Mouse (Mus musculus): ENCODE measurements around the gene Treml2. TPM values are rescaled to one million over a fixed set of nuclear protein-coding genes. Genes with fewer than 3 reads are reported as not detected.
"Not testable (repeated sequence)": the region's sequence is repeated elsewhere in the genome, so short reads cannot be mapped to it uniquely, and the experiment has no call there.

Treml2 gene
- polyA plus RNA-seq, 1 experiment from 2014 or later = 0.24 TPM

GRCm38 (mm10) chr17:48332524-48332923, 33.2 kb downstream of the Treml2 start:
- no peak for ATAC-seq
- Histone ChIP-seq H3K27ac (no peak overlapping the region), H3K9ac (no peak overlapping the region), H3K4me3 (replicated peaks) (no peak overlapping the region), H3K4me1 (replicated peaks) (no peaks in the 10 kb centered on the region), H3K4me2 (replicated peaks) (no peak overlapping the region), H3K36me3 (no peaks in the 10 kb centered on the region), H3K9me3 (no peaks in the 10 kb centered on the region), H3K27me3 (replicated peaks) (no peaks in the 10 kb centered on the region)
- WGBS = 87% methylated on average over 2 of the region's 2 CpGs

DNA sequence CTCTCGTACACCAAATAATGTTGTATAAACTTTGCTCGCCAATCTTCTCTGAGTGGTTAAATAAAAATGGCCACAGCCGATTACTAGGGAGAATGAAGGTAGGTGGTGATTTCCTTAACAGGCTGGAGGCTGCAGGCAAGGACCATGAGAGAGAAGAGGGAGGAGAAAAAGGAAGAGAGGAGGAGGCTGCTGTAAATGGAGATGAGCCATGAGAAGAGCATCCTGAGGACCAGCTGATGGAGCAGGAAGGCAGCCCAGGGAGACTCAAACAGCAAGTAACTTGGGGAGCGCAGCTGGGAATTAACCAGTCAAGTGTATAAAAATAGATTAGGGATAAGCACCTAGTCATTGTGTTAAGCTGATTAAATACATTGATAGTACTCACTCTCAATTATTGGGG, 34.9 kb downstream of the Treml2 start:
- 91% methylated on average over 4 of the region's 4 CpGs for WGBS
- no peak for ATAC-seq
- no peaks in the 10 kb centered on the region for H3K4me1 ChIP-seq (replicated peaks)
- H3K9ac ChIP-seq = no peak overlapping the region
- H3K4me3 ChIP-seq (replicated peaks) = no peak overlapping the region
- no peaks in the 10 kb centered on the region for H3K36me3 ChIP-seq
- no peaks in the 10 kb centered on the region for H3K27me3 ChIP-seq (replicated peaks)
- no peaks in the 10 kb centered on the region for H3K9me3 ChIP-seq
- H3K4me2 ChIP-seq (replicated peaks) = no peak overlapping the region
- no peak overlapping the region for H3K27ac ChIP-seq

GRCm38 (mm10) chr17:48336857-48337256, 37.6 kb downstream of the Treml2 start:
- WGBS = 7% methylated on average over 6 of the region's 6 CpGs
- Histone ChIP-seq H3K4me2 (replicated peaks) (no peak overlapping the region), H3K27me3 (replicated peaks) (no peaks in the 10 kb centered on the region), H3K27ac (no peak overlapping the region), H3K9me3 (no peaks in the 10 kb centered on the region), H3K36me3 (no peaks in the 10 kb centered on the region), H3K4me1 (replicated peaks) (no peaks in the 10 kb centered on the region), H3K9ac (no peak overlapping the region), H3K4me3 (replicated peaks) (no peak overlapping the region)
- ATAC-seq = peak; percentile 68

DNA sequence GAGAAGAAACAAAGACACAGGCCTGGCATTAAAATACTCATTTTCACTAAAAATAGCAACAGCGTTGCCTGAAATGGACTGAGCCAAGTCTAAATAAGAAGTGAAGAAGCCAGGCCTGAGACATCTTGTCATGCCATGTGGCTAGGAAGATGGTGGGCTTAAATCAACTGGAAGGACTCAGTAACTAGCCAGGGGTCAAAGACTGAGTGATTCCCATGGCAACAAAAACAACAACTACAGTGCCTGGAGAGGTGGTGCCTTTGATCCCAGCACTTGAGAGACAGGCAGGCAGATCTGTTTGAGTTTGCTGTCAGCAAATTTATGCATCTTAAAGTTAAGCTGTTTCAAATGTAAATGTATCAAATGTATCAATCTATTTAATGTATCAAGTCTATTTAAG, 41.0 kb downstream of the Treml2 start:
- no peaks in the 10 kb centered on the region for H3K36me3 ChIP-seq
- H3K4me1 ChIP-seq (replicated peaks) = no peaks in the 10 kb centered on the region
- H3K27ac ChIP-seq = no peak overlapping the region
- no peak overlapping the region for H3K9ac ChIP-seq
- H3K4me3 ChIP-seq (replicated peaks) = no peak overlapping the region
- H3K9me3 ChIP-seq = no peaks in the 10 kb centered on the region
- ATAC-seq = no peak
- WGBS = 65% methylated on average over 1 of the region's 1 CpGs
- no peaks in the 10 kb centered on the region for H3K27me3 ChIP-seq (replicated peaks)
- no peak overlapping the region for H3K4me2 ChIP-seq (replicated peaks)

GRCm38 (mm10) chr17:48341947-48342346, 42.6 kb downstream of the Treml2 start:
- no peak overlapping the region for H3K9ac ChIP-seq
- WGBS = 37% methylated on average over 3 of the region's 3 CpGs
- no peaks in the 10 kb centered on the region for H3K36me3 ChIP-seq
- H3K4me2 ChIP-seq (replicated peaks) = no peak overlapping the region
- no peak overlapping the region for H3K27ac ChIP-seq
- no peaks in the 10 kb centered on the region for H3K4me1 ChIP-seq (replicated peaks)
- no peaks in the 10 kb centered on the region for H3K27me3 ChIP-seq (replicated peaks)
- H3K4me3 ChIP-seq (replicated peaks) = no peak overlapping the region
- H3K9me3 ChIP-seq = no peaks in the 10 kb centered on the region
- no peak for ATAC-seq

DNA sequence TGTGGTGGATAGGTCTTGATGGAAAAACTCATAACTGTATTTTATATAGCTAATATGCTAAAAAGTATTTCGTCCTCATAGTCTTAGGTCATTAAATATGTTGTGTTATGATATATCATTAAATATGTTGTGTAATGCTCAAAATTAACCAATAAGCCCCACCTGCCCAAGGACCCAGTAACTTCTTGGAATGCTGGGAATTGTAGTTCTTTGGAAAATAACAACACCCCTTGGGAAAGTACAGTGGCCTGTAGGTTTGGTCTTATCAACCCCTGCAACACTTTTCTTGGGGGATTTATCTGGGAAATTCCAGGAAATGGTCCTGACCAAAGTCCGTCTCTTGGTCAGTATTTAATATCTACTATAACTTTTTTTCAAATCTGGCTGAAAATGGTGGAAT, 43.8 kb downstream of the Treml2 start:
- no peak overlapping the region for H3K4me2 ChIP-seq (replicated peaks)
- H3K9me3 ChIP-seq = no peaks in the 10 kb centered on the region

DNA sequence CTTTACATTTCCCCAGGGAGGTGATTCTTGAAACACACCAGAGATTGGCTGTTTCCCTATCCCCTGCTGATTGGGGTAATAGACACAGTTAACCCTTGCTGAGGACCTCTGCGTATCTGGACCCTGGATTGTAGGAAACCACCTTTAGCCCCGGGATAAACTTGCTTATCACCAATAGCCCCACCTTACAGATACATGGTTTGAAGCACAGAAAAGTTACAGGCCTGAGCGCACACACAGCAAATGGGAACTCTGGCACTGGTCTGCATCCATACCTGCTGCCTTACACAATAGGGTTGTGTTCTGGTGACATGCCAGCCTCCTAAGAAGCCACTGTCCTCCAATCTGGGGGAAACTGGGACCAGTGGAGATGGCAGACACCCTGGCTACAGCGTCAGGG, 46.5 kb downstream of the Treml2 start:
- Histone ChIP-seq H3K9ac (no peak overlapping the region), H3K4me3 (replicated peaks) (no peak overlapping the region), H3K27ac (0 out of 2 replicates have a peak overlapping the region, but pooled peaks have one; percentile 9), H3K27me3 (replicated peaks) (no peaks in the 10 kb centered on the region), H3K36me3 (no peaks in the 10 kb centered on the region), H3K9me3 (no peaks in the 10 kb centered on the region), H3K4me1 (replicated peaks) (no peaks in the 10 kb centered on the region), H3K4me2 (replicated peaks) (no peak overlapping the region; the same call in 1 of the 2 replicates)
- ATAC-seq = peak; percentile 71
- 65% methylated on average over 4 of the region's 4 CpGs for WGBS

More for the DNA sequence above, 43.8 kb downstream of the Treml2 start:
- Histone ChIP-seq H3K27me3 (replicated peaks) (no peaks in the 10 kb centered on the region), H3K27ac (no peak overlapping the region), H3K4me3 (replicated peaks) (no peak overlapping the region), H3K9ac (no peak overlapping the region), H3K4me1 (replicated peaks) (no peaks in the 10 kb centered on the region), H3K36me3 (no peaks in the 10 kb centered on the region)
- no peak for ATAC-seq
- WGBS = 77% methylated on average over 2 of the region's 2 CpGs

GRCm38 (mm10) chr17:48346231-48346630, 46.9 kb downstream of the Treml2 start, which contains the start of gene Trem2:
Gene Trem2 (plus strand): TSS chr17:48346401.
- 71% methylated on average over 5 of the region's 5 CpGs for WGBS
- peak; percentile 85 for ATAC-seq

GRCm38 (mm10) chr17:48346834-48347233, 47.5 kb downstream of the Treml2 start:
- Histone ChIP-seq H3K27me3 (replicated peaks) (no peaks in the 10 kb centered on the region), H3K4me1 (replicated peaks) (no peaks in the 10 kb centered on the region), H3K9me3 (no peaks in the 10 kb centered on the region), H3K9ac (no peak overlapping the region), H3K36me3 (no peaks in the 10 kb centered on the region), H3K4me2 (replicated peaks) (no peak overlapping the region; the same call in 1 of the 2 replicates), H3K27ac (no peak overlapping the region), H3K4me3 (replicated peaks) (no peak overlapping the region)
- 71% methylated on average over 4 of the region's 4 CpGs for WGBS
- no peak for ATAC-seq

More at GRCm38 (mm10) chr17:48346231-48346630, 46.9 kb downstream of the Treml2 start, which contains the start of gene Trem2:
- H3K4me2 ChIP-seq (replicated peaks) = no peak within 1 kb of the TSS; the same call in 1 of the 2 replicates
- H3K4me3 ChIP-seq (replicated peaks) = no peak within 1 kb of the TSS
- no peaks in the 10 kb centered on the region for H3K9me3 ChIP-seq
- H3K27me3 ChIP-seq (replicated peaks) = no peaks in the 10 kb centered on the region
- H3K36me3 ChIP-seq = no peaks in the 10 kb centered on the region
- H3K27ac ChIP-seq = 0 out of 2 replicates have a peak within 1 kb of the TSS, but pooled peaks have one; percentile 9
- no peak within 1 kb of the TSS for H3K9ac ChIP-seq
- H3K4me1 ChIP-seq (replicated peaks) = no peaks in the 10 kb centered on the region

GRCm38 (mm10) chr17:48347287-48347686, 48.0 kb downstream of the Treml2 start:
- no peaks in the 10 kb centered on the region for H3K36me3 ChIP-seq
- 73% methylated on average over 2 of the region's 2 CpGs for WGBS
- H3K27ac ChIP-seq = no peak overlapping the region
- ATAC-seq = no peak
- no peaks in the 10 kb centered on the region for H3K27me3 ChIP-seq (replicated peaks)
- H3K9me3 ChIP-seq = no peaks in the 10 kb centered on the region
- no peak overlapping the region for H3K9ac ChIP-seq
- no peaks in the 10 kb centered on the region for H3K4me1 ChIP-seq (replicated peaks)
- no peak overlapping the region for H3K4me3 ChIP-seq (replicated peaks)
- no peak overlapping the region; the same call in 1 of the 2 replicates for H3K4me2 ChIP-seq (replicated peaks)

DNA sequence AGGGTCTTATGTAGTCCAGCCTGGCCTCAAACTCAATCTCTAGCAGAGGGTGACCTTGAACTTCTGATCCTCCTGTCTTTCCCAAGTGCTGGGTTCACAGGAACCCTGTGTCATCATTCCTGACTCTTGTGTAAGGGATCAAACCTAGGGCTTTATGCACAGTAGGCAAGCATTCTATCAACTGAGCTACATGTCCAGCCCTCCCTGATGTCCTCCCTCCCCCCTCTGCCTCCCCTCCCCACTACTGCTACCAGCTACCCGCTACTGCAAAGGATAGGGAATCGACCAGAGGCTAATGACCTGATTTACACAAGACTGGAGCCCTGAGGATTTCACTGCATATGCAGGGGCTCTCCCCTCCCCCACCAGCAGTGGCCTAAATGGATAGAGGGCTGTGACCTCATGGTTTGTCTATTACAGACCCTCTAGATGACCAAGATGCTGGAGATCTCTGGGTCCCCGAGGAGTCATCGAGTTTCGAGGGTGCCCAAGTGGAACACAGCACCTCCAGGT, 51.4 kb downstream of the Treml2 start:
- no peak overlapping the region for H3K4me3 ChIP-seq (replicated peaks)
- 80% methylated on average over 5 of the region's 5 CpGs for WGBS
- no peaks in the 10 kb centered on the region for H3K27me3 ChIP-seq (replicated peaks)
- H3K27ac ChIP-seq = no peak overlapping the region
- ATAC-seq = no peak
- no peaks in the 10 kb centered on the region for H3K36me3 ChIP-seq
- no peaks in the 10 kb centered on the region for H3K4me1 ChIP-seq (replicated peaks)
- H3K9me3 ChIP-seq = no peaks in the 10 kb centered on the region
- no peak overlapping the region for H3K4me2 ChIP-seq (replicated peaks)
- H3K9ac ChIP-seq = no peak overlapping the region

GRCm38 (mm10) chr17:48352976-48353375, 53.7 kb downstream of the Treml2 start:
- H3K27ac ChIP-seq; H3K4me2 ChIP-seq (replicated peaks); H3K9me3 ChIP-seq; ATAC-seq; H3K27me3 ChIP-seq (replicated peaks); H3K4me1 ChIP-seq (replicated peaks); H3K36me3 ChIP-seq; H3K9ac ChIP-seq; H3K4me3 ChIP-seq (replicated peaks): not testable (repeated sequence)
- WGBS = 83% methylated on average over 7 of the region's 7 CpGs

GRCm38 (mm10) chr17:48355822-48356221, 56.5 kb downstream of the Treml2 start:
- Histone ChIP-seq H3K4me1 (replicated peaks) (no peaks in the 10 kb centered on the region), H3K9ac (no peak overlapping the region), H3K27ac (no peak overlapping the region), H3K4me3 (replicated peaks) (no peak overlapping the region), H3K27me3 (replicated peaks) (no peaks in the 10 kb centered on the region), H3K4me2 (replicated peaks) (no peak overlapping the region), H3K9me3 (no peaks in the 10 kb centered on the region), H3K36me3 (no peaks in the 10 kb centered on the region)
- 84% methylated on average over 3 of the region's 3 CpGs for WGBS
- ATAC-seq = no peak
